Mouse (Mus musculus): ENCODE measurements around the gene Ano3.

DNA sequence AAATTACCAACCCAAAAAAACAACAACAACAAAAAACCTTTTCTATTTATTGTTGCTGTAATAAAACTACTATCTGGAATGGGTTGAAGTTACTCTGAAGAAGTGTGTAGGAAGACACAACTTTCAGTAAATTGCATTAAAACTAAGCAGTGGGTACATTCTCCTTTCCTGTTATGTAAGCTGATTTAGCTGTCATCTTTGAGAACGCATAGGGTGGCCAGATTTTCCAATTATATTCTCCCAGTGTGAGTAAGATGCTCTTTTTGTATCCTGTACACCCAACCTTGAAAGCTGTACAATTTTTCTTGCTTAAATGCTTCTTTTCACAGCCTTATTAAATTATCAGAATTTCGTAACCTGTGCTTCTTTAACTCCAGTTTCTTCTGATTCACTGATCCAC, 26.1 kb upstream of the Ano3 start:
- no peak for TF ChIP-seq POLR2A (IDR thresholded peaks at IDR 0.05; ENCODE audit: insufficient read depth, low read depth, low read length)
- no peak for TF ChIP-seq CTCF (IDR thresholded peaks at IDR 0.05)
- no peak for TF ChIP-seq EP300 (IDR thresholded peaks at IDR 0.05; ENCODE audit: insufficient read depth, low read depth, low read length)
